Mouse (Mus musculus) left cerebral cortex, adult 18-20 months (tissue): ENCODE measurements around the gene Gm6205. TPM values are rescaled to one million over a fixed set of nuclear protein-coding genes. Genes with fewer than 3 reads are reported as not detected.
"Not testable (repeated sequence)": the region's sequence is repeated elsewhere in the genome, so short reads cannot be mapped to it uniquely, and the experiment has no call there.

Experiments used
- DNase-seq, 2 experiments: peaks; one replicate each; pipeline ENCODE4 v3.0.0; 2021 to 2022; ENCODE audit warnings: low spot score in 2 of 2, mixed read lengths in 1 of 2
- long read RNA-seq, 2 experiments: library from polyadenylated mRNA; stranded (forward); transcript quantifications; one replicate each; pipeline ENCODE4 v2.0.0; 2021
- total RNA-seq, 2 experiments: library from RNA; stranded (reverse); gene quantifications; 2 replicates each; pipeline ENCODE4 v1.2.3; 2021

Gm6205 gene
- not detected for total RNA-seq
- long read RNA-seq, experiment 1 = 0 reads
- long read RNA-seq, experiment 2 = 0 reads

DNA sequence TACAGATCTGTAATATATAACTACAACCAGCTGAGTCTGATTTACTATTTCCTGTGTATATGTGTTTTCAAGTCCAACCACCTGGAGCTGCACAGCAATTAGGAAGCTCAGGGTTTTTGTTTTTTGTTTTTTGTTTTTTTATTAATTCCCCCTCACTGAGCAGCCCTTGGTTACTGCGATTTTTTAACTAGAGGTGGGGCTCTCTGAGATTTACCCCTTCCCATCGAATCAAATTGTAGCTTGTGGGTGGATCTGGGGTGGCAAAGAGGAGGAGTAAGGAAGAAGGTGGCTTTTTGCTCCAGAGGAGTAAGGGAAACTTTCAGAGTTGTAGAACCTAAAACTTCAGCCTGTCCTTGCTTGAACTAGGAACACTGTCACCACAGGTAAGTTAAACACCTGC, at the start of gene Gm6205:
Gene Gm6205 (plus strand): TSS at position 301 of the 400 bp plus-strand sequence.
- not testable (repeated sequence) for DNase-seq

DNA sequence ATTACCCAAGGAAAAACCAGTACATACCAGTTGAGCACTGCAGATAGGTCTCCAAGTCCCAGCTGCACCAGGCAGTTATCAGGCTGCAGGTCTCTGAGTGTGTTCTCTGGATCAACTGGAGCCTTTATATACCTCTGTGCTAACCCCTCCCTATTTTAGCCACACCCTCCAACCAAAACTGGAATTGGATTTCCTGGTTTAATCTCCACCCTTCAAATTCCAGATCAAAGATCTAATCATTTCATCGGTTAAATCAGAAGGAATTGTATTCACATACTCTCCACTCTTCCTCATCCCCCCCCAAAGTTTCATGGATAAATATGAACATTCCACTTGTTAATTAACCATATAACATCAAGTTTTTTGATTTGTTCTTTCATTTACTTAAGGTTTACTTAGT, 31.9 kb upstream of the Gm6205 start, which contains the start of gene Gm3147:
Gene Gm3147 (minus strand): TSS at position 101 of the 400 bp plus-strand sequence.
- DNase-seq = not testable (repeated sequence)

DNA sequence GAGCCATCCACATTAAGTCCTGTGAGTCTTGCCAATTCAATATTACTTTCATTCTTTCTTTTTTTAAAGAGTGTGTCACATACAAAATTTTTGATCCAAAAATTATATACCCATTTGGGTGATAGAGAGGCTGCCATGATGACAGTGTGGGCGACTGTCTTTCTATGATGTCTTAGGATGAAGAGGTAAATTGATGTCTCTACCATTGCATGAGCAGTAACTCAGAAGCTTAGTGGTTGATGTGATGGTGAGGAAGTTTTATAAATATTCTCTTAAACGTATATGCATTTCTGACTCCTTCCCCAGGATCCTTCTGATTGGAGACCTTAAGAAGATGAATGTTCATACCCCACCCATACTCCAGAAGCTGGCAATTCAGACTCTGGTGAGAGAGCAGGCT, 24.5 kb upstream of the Gm6205 start, which contains the start of gene Gm6509:
Gene Gm6509 (plus strand): TSS at position 301 of the 400 bp plus-strand sequence.
- not testable (repeated sequence) for DNase-seq

Other genes starting within 250 kb of the Gm6205 start
- not detected for gene Gm7682, start 202.6 kb upstream of the Gm6205 start, total RNA-seq
- gene Gm3139, start 122.1 kb upstream of the Gm6205 start, total RNA-seq = not detected
- gene Gm3147, start 32.0 kb upstream of the Gm6205 start, total RNA-seq = not detected
- not detected for gene Gm6509, start 24.4 kb upstream of the Gm6205 start, total RNA-seq
- gene Gm3183, start 217.1 kb downstream of the Gm6205 start, total RNA-seq = not detected